Mouse (Mus musculus): Measurements from ENCODE around the gene Ddost.

GRCm38 (mm10) chr4:138258663-138259062 lies 45.9 kb upstream of the Ddost start:
- TF ChIP-seq MAX (IDR thresholded peaks at IDR 0.05): no peak
- TF ChIP-seq CTCF (IDR thresholded peaks at IDR 0.05; ENCODE audit: control insufficient read depth, insufficient read depth, insufficient read length): no peak
- no peak for TF ChIP-seq MYOD1 (IDR thresholded peaks at IDR 0.05; ENCODE audit: control insufficient read depth, insufficient read length, low read depth)

Data from C2C12 (cell line).